Comparison of ENCODE assay signal across 8 mouse cellular contexts in the genomic region with DNA sequence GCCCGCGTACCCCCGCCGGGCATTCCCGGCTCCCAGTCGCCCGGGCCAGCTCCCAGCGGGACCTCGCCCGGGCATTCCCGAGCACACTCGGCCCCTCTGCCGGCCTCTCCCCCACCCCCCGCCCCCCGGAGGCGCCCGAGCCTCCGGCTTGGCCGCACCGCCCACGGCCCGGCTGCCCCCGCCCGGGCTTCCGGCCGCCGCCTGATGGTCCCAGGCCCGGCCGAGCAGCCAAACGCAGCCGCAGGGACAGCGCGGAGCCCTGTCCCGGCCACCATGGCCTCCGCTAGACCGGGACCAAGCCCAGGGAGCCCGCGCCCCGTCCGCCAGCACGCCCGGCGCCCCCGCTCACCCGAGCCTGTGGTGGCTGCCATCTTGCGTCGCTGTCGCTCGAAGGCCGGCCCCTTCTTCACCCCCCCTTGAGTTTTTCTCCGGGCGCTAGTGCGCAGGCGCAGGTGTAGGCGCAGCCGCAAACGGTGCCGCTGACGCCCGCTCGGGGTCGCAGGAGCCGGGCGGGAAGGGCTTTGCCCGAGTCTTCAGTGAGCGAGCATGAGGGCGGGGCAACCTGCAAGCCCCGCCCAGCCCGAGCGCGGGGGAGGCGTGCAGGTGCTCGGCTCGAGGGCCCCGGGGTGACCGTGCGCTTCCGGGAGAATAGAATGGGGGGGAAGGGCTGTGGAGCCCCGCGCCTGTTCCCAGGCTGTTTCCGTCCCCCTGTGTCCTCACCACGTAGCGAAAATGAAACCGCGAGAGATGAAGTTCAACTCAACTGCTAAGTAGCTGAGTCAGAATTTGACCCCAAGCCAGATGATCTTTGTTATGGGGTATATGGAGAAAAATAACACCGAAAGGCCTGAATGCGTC. TPM values are rescaled to one million over a fixed set of nuclear protein-coding genes. Genes with fewer than 3 reads are reported as not detected.
DNase-seq lines count a peak whose midpoint lies in the region; ATAC-seq and TF ChIP-seq lines count a peak whose summit lies in the region.

A gene (minus strand): TSS at position 505 of the 858 bp plus-strand sequence.

- H3K4me3 ChIP-seq in E14TG2a.4 (replicated peaks; ENCODE audit: low read length): peak within 1 kb of the TSS; percentile 89
- H3K4me3 ChIP-seq in forebrain, embryonic 13.5 days: peak within 1 kb of the TSS; percentile 78
- peak within 1 kb of the TSS; percentile 91 for H3K4me3 ChIP-seq in liver, postnatal 0 days (ENCODE audit: low read depth, low read length)
- peak within 1 kb of the TSS; percentile 90 for H3K4me3 ChIP-seq in neural tube, embryonic 14.5 days (ENCODE audit: low read depth, low read length)

- H3K4me2 ChIP-seq in forebrain, embryonic 13.5 days: peak within 1 kb of the TSS; percentile 94
- H3K4me2 ChIP-seq in liver, postnatal 0 days (ENCODE audit: low read depth, low read length): peak within 1 kb of the TSS; percentile 75
- H3K4me2 ChIP-seq in neural tube, embryonic 14.5 days (ENCODE audit: low read depth, low read length): peak within 1 kb of the TSS; percentile 87

- intact Hi-C loops in heart, postnatal 10 days (cut with DNase I): no loop called here

- peak within 1 kb of the TSS; percentile 81 for H3K27ac ChIP-seq in forebrain, embryonic 13.5 days
- peak within 1 kb of the TSS; percentile 97 for H3K27ac ChIP-seq in liver, postnatal 0 days (ENCODE audit: low read depth)
- peak within 1 kb of the TSS; percentile 88 for H3K27ac ChIP-seq in neural tube, embryonic 14.5 days (ENCODE audit: low read depth, low read length)

- peak within 1 kb of the TSS; percentile 92 for H3K9ac ChIP-seq in forebrain, embryonic 13.5 days
- peak within 1 kb of the TSS; percentile 97 for H3K9ac ChIP-seq in liver, postnatal 0 days (replicated peaks)
- peak within 1 kb of the TSS; percentile 89 for H3K9ac ChIP-seq in neural tube, embryonic 14.5 days (replicated peaks; ENCODE audit: low read depth, low read length)

- peaks cover 37% of the 10 kb centered on the region for H3K36me3 ChIP-seq in E14TG2a.4 (ENCODE audit: insufficient read depth, low read length)
- peaks cover 12% of the 10 kb centered on the region for H3K36me3 ChIP-seq in forebrain, embryonic 13.5 days (ENCODE audit: poor library complexity, severe bottlenecking)
- H3K36me3 ChIP-seq in liver, postnatal 0 days (replicated peaks; ENCODE audit: insufficient read depth, low read length): peaks cover 22% of the 10 kb centered on the region
- no peaks in the 10 kb centered on the region for H3K36me3 ChIP-seq in neural tube, embryonic 14.5 days (ENCODE audit: control insufficient read depth, insufficient read depth, low read length)

- no peaks in the 10 kb centered on the region for H3K9me3 ChIP-seq in E14TG2a.4 (ENCODE audit: low read length)
- H3K9me3 ChIP-seq in forebrain, embryonic 13.5 days (replicated peaks): no peaks in the 10 kb centered on the region
- H3K9me3 ChIP-seq in liver, postnatal 0 days (ENCODE audit: low read length): no peaks in the 10 kb centered on the region
- no peaks in the 10 kb centered on the region for H3K9me3 ChIP-seq in neural tube, embryonic 14.5 days (ENCODE audit: control insufficient read depth, low read length)

- peaks cover 69% of the 10 kb centered on the region for H3K4me1 ChIP-seq in E14TG2a.4 (replicated peaks; ENCODE audit: low read depth, low read length)
- peaks cover 56% of the 10 kb centered on the region for H3K4me1 ChIP-seq in forebrain, embryonic 13.5 days
- peaks cover 64% of the 10 kb centered on the region for H3K4me1 ChIP-seq in liver, postnatal 0 days (ENCODE audit: insufficient read depth)
- peaks cover 30% of the 10 kb centered on the region for H3K4me1 ChIP-seq in neural tube, embryonic 14.5 days (ENCODE audit: control insufficient read depth, insufficient read depth, low read length)

- under 1% methylated on average over 85 of the region's 87 CpGs for WGBS in forebrain, embryonic 13.5 days
- 2% methylated on average over 82 of the region's 87 CpGs for WGBS in large intestine, adult 2 months
- WGBS in liver, postnatal 0 days (ENCODE audit: insufficient replicate concordance): 1% methylated on average over 80 of the region's 87 CpGs
- under 1% methylated on average over 71 of the region's 87 CpGs for WGBS in neural tube, embryonic 14.5 days

- peak; percentile 86 for ATAC-seq in forebrain, embryonic 13.5 days
- ATAC-seq in liver, postnatal 0 days: peak; percentile 78
- ATAC-seq in neural tube, embryonic 14.5 days (ENCODE audit: low read depth): peak; percentile 79

- no peak for TF ChIP-seq CTCF in E14TG2a.4 (conservative IDR thresholded peaks at IDR 0.05; ENCODE audit: low read length)
- TF ChIP-seq CTCF in liver, postnatal 0 days (IDR thresholded peaks at IDR 0.05; ENCODE audit: low read depth): peak; percentile 58

- no peaks in the 10 kb centered on the region for H3K27me3 ChIP-seq in E14TG2a.4 (ENCODE audit: insufficient read depth, low read length)
- H3K27me3 ChIP-seq in forebrain, embryonic 13.5 days: no peaks in the 10 kb centered on the region
- H3K27me3 ChIP-seq in liver, postnatal 0 days (ENCODE audit: insufficient read depth, low read length): no peaks in the 10 kb centered on the region
- no peaks in the 10 kb centered on the region for H3K27me3 ChIP-seq in neural tube, embryonic 14.5 days (ENCODE audit: control insufficient read depth, insufficient read depth, low read length)

- peak; percentile 97 for DNase-seq in c-Kit-positive CD71-positive TER-119-positive erythroid progenitor cells, embryonic 14.5 days (ENCODE audit: low spot score)
- peak; percentile 98 to 99 for DNase-seq in heart, postnatal 10 days
- peak; percentile 85 for DNase-seq in large intestine, adult 2 months (ENCODE audit: low read depth, low spot score)
- DNase-seq in liver, postnatal 0 days: peak; percentile 98
- DNase-seq in testis, postnatal 10 days (ENCODE audit: low spot score): peak; percentile 98

- TF ChIP-seq EP300 in liver, postnatal 0 days (IDR thresholded peaks at IDR 0.05; ENCODE audit: low read depth): no peak; the same call in 1 of the 2 replicates

RNA-seq across cellular contexts. Expression of the gene that starts here (rescaled TPM):
- polyA plus RNA-seq in forebrain, embryonic 13.5 days (2015; fragmentation: Nextera tagmentation; extraction: Ambion mirVana): 278 and 309 TPM in 2 replicates
- 100 to 1,000 TPM; 120 to 121 TPM for total RNA-seq in heart, postnatal 10 days (2021)
- 102 and 107 TPM in 2 replicates for polyA plus RNA-seq in large intestine, adult 2 months (2012; rRNA removed)
- polyA plus RNA-seq in liver, postnatal 0 days (2015; fragmentation: Nextera tagmentation; extraction: Ambion mirVana): 122 TPM in 2 replicates
- polyA plus RNA-seq in neural tube, embryonic 14.5 days (2014; fragmentation: Nextera tagmentation; extraction: Ambion mirVana): 291 and 304 TPM in 2 replicates

Comparison
In these comparisons a context has a peak if more than half of its experiments do, and no peak if none do; other contexts are left out.
1. Peak in every context shown above with its lines: DNase-seq, ATAC-seq, H3K4me3 ChIP-seq and H3K27ac ChIP-seq.